Mouse (Mus musculus): ENCODE results near the gene Cbln3.

- TF ChIP-seq GATA1 (IDR thresholded peaks at IDR 0.05; ENCODE audit: low read length), result no peak
- no peak for TF ChIP-seq TAL1 (IDR thresholded peaks at IDR 0.05; ENCODE audit: low read length)
Observed at GRCm38 (mm10) chr14:55855101-55855561, 29.1 kb downstream of the Cbln3 start.
